Mouse (Mus musculus) CH12.LX (cell line): Measurements from ENCODE around the gene Szrd1.

Source experiments
- BHLHE40 ChIP-seq: IDR thresholded peaks from 2 replicates; pipeline ENCODE4 v1.6.1; 2011; ENCODE audit warnings: mild to moderate bottlenecking, low read depth, low read length, improper control_type of control experiment
- CHD2 ChIP-seq: IDR thresholded peaks from 2 replicates; pipeline ENCODE4 v1.6.1; 2011; ENCODE audit warnings: low read length, improper control_type of control experiment
- CTCF ChIP-seq, 2 experiments: IDR thresholded peaks in 1 of 2; conservative IDR thresholded peaks in 1 of 2; 2 replicates each; pipeline ENCODE4 v1.5.1; 2011 to 2012; ENCODE audit warnings: low read depth in 2 of 2, low read length in 2 of 2, improper control_type of control experiment in 1 of 2, inconsistent platforms in 1 of 2, mild to moderate bottlenecking in 1 of 2, moderate library complexity in 1 of 2
- ELF1 ChIP-seq: IDR thresholded peaks from 2 replicates; pipeline ENCODE4 v1.6.1; 2014; ENCODE audit warnings: low read depth, mild to moderate bottlenecking, inconsistent platforms, low read length, improper control_type of control experiment
- EP300 ChIP-seq: IDR thresholded peaks from 2 replicates; pipeline ENCODE4 v1.6.1; 2011; ENCODE audit warnings: low read length, improper control_type of control experiment
- ETS1 ChIP-seq: conservative IDR thresholded peaks from 2 replicates; pipeline ENCODE4 v1.6.1; 2012; ENCODE audit warnings: low read depth, mild to moderate bottlenecking, inconsistent platforms, low read length, improper control_type of control experiment, moderate library complexity
- MAZ ChIP-seq: IDR thresholded peaks from 2 replicates; pipeline ENCODE4 v1.6.1; 2012; ENCODE audit warnings: low read depth, mild to moderate bottlenecking, inconsistent platforms, low read length, improper control_type of control experiment, moderate library complexity
- MXI1 ChIP-seq: IDR thresholded peaks from 2 replicates; pipeline ENCODE4 v1.6.1; 2011; ENCODE audit warnings: mild to moderate bottlenecking, low read depth, low read length, improper control_type of control experiment
- NELFE ChIP-seq: IDR thresholded peaks from 2 replicates; pipeline ENCODE4 v1.6.1; 2011; ENCODE audit warnings: low read depth, low read length, improper control_type of control experiment
- NRF1 ChIP-seq: IDR thresholded peaks from 2 replicates; pipeline ENCODE4 v1.6.1; 2014; ENCODE audit warnings: low read depth, mild to moderate bottlenecking, inconsistent platforms, low read length, improper control_type of control experiment, moderate library complexity
- POLR2A ChIP-seq: IDR thresholded peaks from 2 replicates; pipeline ENCODE4 v1.6.1; 2011; ENCODE audit warnings: low read depth, mild to moderate bottlenecking, improper control_type of control experiment, low read length
- RAD21 ChIP-seq: IDR thresholded peaks from 2 replicates; pipeline ENCODE4 v1.6.1; 2011; ENCODE audit warnings: low read depth, mild to moderate bottlenecking, low read length, improper control_type of control experiment, moderate library complexity
- ZC3H11A ChIP-seq: IDR thresholded peaks from 2 replicates; pipeline ENCODE4 v1.6.1; 2012; ENCODE audit warnings: low read depth, mild to moderate bottlenecking, inconsistent platforms, low read length, improper control_type of control experiment
- ZNF384 ChIP-seq: IDR thresholded peaks from 2 replicates; pipeline ENCODE4 v1.6.1; 2012; ENCODE audit warnings: low read depth, low read length, improper control_type of control experiment, inconsistent platforms

GRCm38 (mm10) chr4:141175783-141176182, 36.2 kb upstream of the Szrd1 start:
- no peak for TF ChIP-seq CTCF (conservative IDR thresholded peaks at IDR 0.05 in 1 of 2, IDR thresholded peaks at IDR 0.05 in 1 of 2; ENCODE audit: low read depth in 2 of 2, low read length in 2 of 2)
- TF ChIP-seq NRF1 = no peak
- no peak for TF ChIP-seq POLR2A
- TF ChIP-seq EP300 = no peak
- no peak for TF ChIP-seq MAZ
- no peak for TF ChIP-seq BHLHE40
- no peak for TF ChIP-seq NELFE
- no peak for TF ChIP-seq ZC3H11A
- no peak for TF ChIP-seq ZNF384
- TF ChIP-seq CHD2 = no peak
- TF ChIP-seq ETS1 = no peak
- no peak for TF ChIP-seq MXI1
- no peak for TF ChIP-seq RAD21
- TF ChIP-seq ELF1 = no peak
